Comparison of ENCODE assay signal across 8 mouse cellular contexts in genomic region chr3:84665255-84666073, GRCm38 (mm10). TPM values are rescaled to one million over a fixed set of nuclear protein-coding genes. Genes with fewer than 3 reads are reported as not detected.
DNase-seq lines count a peak whose midpoint lies in the region; ATAC-seq lines count a peak whose summit lies in the region.

No protein-coding gene starts in this region.

- peak; percentile 29; the same call in 1 of the 2 replicates for ATAC-seq in lung, embryonic 15.5 days (ENCODE audit: borderline replicate concordance, extremely low read depth, low FRiP score, low TSS enrichment)
- peak; percentile 72 for ATAC-seq in embryonic facial prominence, embryonic 11.5 days (replicated peaks; ENCODE audit: insufficient number of reproducible peaks, low FRiP score, low TSS enrichment, low read depth)
- peak; percentile 72 for ATAC-seq in intestine, embryonic 15.5 days
- ATAC-seq in neural tube, embryonic 11.5 days (ENCODE audit: insufficient read depth, low FRiP score, low TSS enrichment): 0 out of 2 replicates have a peak, but pooled peaks have one; percentile 41

- peaks cover 9% of the 10 kb centered on the region; the same call in 1 of the 2 replicates for H3K27me3 ChIP-seq in lung, embryonic 15.5 days
- H3K27me3 ChIP-seq in embryonic facial prominence, embryonic 11.5 days (ENCODE audit: control insufficient read depth, insufficient read depth, low read length): peaks cover 8% of the 10 kb centered on the region
- no peaks in the 10 kb centered on the region; the same call in 1 of the 2 replicates for H3K27me3 ChIP-seq in intestine, embryonic 15.5 days (replicated peaks)
- H3K27me3 ChIP-seq in neural tube, embryonic 11.5 days (ENCODE audit: control insufficient read depth, insufficient read depth, low read length): peaks cover 3% of the 10 kb centered on the region

- H3K9ac ChIP-seq in lung, embryonic 15.5 days: no peak overlapping the region
- H3K9ac ChIP-seq in embryonic facial prominence, embryonic 11.5 days (replicated peaks; ENCODE audit: low read length): peak overlapping the region; percentile 22
- H3K9ac ChIP-seq in intestine, embryonic 15.5 days: peak overlapping the region; percentile 41; the same call in 1 of the 2 replicates
- peak overlapping the region; percentile 32 for H3K9ac ChIP-seq in neural tube, embryonic 11.5 days (ENCODE audit: low read length)

- H3K4me3 ChIP-seq in lung, embryonic 15.5 days: peak overlapping the region; percentile 28
- peak overlapping the region; percentile 13; the same call in 1 of the 2 replicates for H3K4me3 ChIP-seq in embryonic facial prominence, embryonic 11.5 days (ENCODE audit: low read depth, low read length)
- 0 out of 2 replicates have a peak overlapping the region, but pooled peaks have one; percentile 19 for H3K4me3 ChIP-seq in intestine, embryonic 15.5 days (replicated peaks)
- H3K4me3 ChIP-seq in neural tube, embryonic 11.5 days (ENCODE audit: low read depth, low read length): peak overlapping the region; percentile 15; the same call in 1 of the 2 replicates

- peak overlapping the region; percentile 61 for H3K4me2 ChIP-seq in lung, embryonic 15.5 days
- peak overlapping the region; percentile 43 for H3K4me2 ChIP-seq in embryonic facial prominence, embryonic 11.5 days (ENCODE audit: low read depth, low read length)
- H3K4me2 ChIP-seq in intestine, embryonic 15.5 days (replicated peaks): peak overlapping the region; percentile 61
- peak overlapping the region; percentile 46 for H3K4me2 ChIP-seq in neural tube, embryonic 11.5 days (ENCODE audit: low read depth)

- H3K9me3 ChIP-seq in lung, embryonic 15.5 days: no peaks in the 10 kb centered on the region
- H3K9me3 ChIP-seq in embryonic facial prominence, embryonic 11.5 days (replicated peaks; ENCODE audit: control insufficient read depth, low read length): no peaks in the 10 kb centered on the region
- H3K9me3 ChIP-seq in intestine, embryonic 15.5 days: no peaks in the 10 kb centered on the region
- H3K9me3 ChIP-seq in neural tube, embryonic 11.5 days (ENCODE audit: control insufficient read depth, low read length): no peaks in the 10 kb centered on the region

- no peak for DNase-seq in lung, postnatal 4 days
- DNase-seq in embryonic facial prominence, embryonic 11.5 days (ENCODE audit: low spot score): peak; percentile 62
- peak; percentile 38 for DNase-seq in neural tube, embryonic 11.5 days (ENCODE audit: low spot score)
- DNase-seq in left cerebral cortex, adult 9 months (ENCODE audit: low spot score in 2 of 2): no peak
- DNase-seq in cerebellum, adult 9-11 months: no peak
- no peak for DNase-seq in adrenal gland, postnatal 36 days

- no peak overlapping the region for H3K27ac ChIP-seq in lung, embryonic 15.5 days
- no peak overlapping the region for H3K27ac ChIP-seq in embryonic facial prominence, embryonic 11.5 days (replicated peaks; ENCODE audit: low read depth, low read length)
- no peak overlapping the region for H3K27ac ChIP-seq in intestine, embryonic 15.5 days
- no peak overlapping the region for H3K27ac ChIP-seq in neural tube, embryonic 11.5 days (ENCODE audit: low read depth, low read length)

- H3K36me3 ChIP-seq in lung, embryonic 15.5 days: no peaks in the 10 kb centered on the region
- no peaks in the 10 kb centered on the region for H3K36me3 ChIP-seq in embryonic facial prominence, embryonic 11.5 days (replicated peaks; ENCODE audit: control insufficient read depth, insufficient read depth, low read depth, low read length)
- no peaks in the 10 kb centered on the region for H3K36me3 ChIP-seq in intestine, embryonic 15.5 days
- H3K36me3 ChIP-seq in neural tube, embryonic 11.5 days (ENCODE audit: control insufficient read depth, insufficient read depth, low read length): no peaks in the 10 kb centered on the region

- peaks cover 8% of the 10 kb centered on the region for H3K4me1 ChIP-seq in lung, embryonic 15.5 days
- peaks cover 4% of the 10 kb centered on the region; the same call in 1 of the 2 replicates for H3K4me1 ChIP-seq in embryonic facial prominence, embryonic 11.5 days (ENCODE audit: control insufficient read depth, insufficient read depth, low read length)
- H3K4me1 ChIP-seq in intestine, embryonic 15.5 days (replicated peaks): peaks cover 6% of the 10 kb centered on the region; the same call in 1 of the 2 replicates
- H3K4me1 ChIP-seq in neural tube, embryonic 11.5 days (ENCODE audit: control insufficient read depth, insufficient read depth, low read length): peaks cover 7% of the 10 kb centered on the region

- WGBS in lung, embryonic 15.5 days: 5% methylated on average over 21 of the region's 21 CpGs
- 2% methylated on average over 21 of the region's 21 CpGs for WGBS in embryonic facial prominence, embryonic 11.5 days
- WGBS in intestine, embryonic 15.5 days: 8% methylated on average over 21 of the region's 21 CpGs
- WGBS in neural tube, embryonic 11.5 days: 3% methylated on average over 21 of the region's 21 CpGs

RNA-seq across cellular contexts. Expression of gene Tmem154, which starts 0.5 kb away (rescaled TPM):
- polyA plus RNA-seq in lung, embryonic 15.5 days (2015; fragmentation: Nextera tagmentation; extraction: Ambion mirVana): 2.3 and 2.5 TPM in 2 replicates
- 0.60 and 0.74 TPM in 2 replicates for polyA plus RNA-seq in embryonic facial prominence, embryonic 11.5 days (2014; fragmentation: Nextera tagmentation; extraction: Ambion mirVana)
- polyA plus RNA-seq in intestine, embryonic 15.5 days (2015; fragmentation: Nextera tagmentation; extraction: Ambion mirVana): 0.98 and 1.2 TPM in 2 replicates
- polyA plus RNA-seq in neural tube, embryonic 11.5 days (2014; fragmentation: Nextera tagmentation; extraction: Ambion mirVana): 0.27 TPM in 2 replicates
- 1 to 10 TPM; 2.0 to 9.7 TPM for total RNA-seq in adrenal gland, postnatal 36 days (2021)

Comparison
In these comparisons a context has a peak if more than half of its experiments do, and no peak if none do; other contexts are left out.
1. DNase-seq: peak in embryonic facial prominence, embryonic 11.5 days (single experiment) and neural tube, embryonic 11.5 days (single experiment); none in lung, postnatal 4 days (0 of 2), left cerebral cortex, adult 9 months (0 of 2), cerebellum, adult 9-11 months (single experiment) and adrenal gland, postnatal 36 days (0 of 2).
2. Peak in every context shown above with its lines, with median percentiles within 50 percentile points of each other: ATAC-seq, H3K4me2 ChIP-seq and H3K4me3 ChIP-seq.